Mouse (Mus musculus) adrenal gland, postnatal 25 days (tissue): Measurements from ENCODE around the gene Por. TPM values are rescaled to one million over a fixed set of nuclear protein-coding genes. Genes with fewer than 3 reads are reported as not detected.
A peak's percentile ranks its signal among the peaks of the same experiment; 100 is the strongest.

Experiments
- DNase-seq: peaks from one replicate; pipeline ENCODE4 v3.0.0; 2021; ENCODE audit warnings: mixed read lengths
- microRNA-seq, 2 experiments: library from miRNA; unstranded; fragments of <30 nt; microRNA quantifications; one replicate each; pipeline ENCODE4 v1.2.0; 2021
- total RNA-seq: library from RNA; stranded (reverse); gene quantifications from 2 replicates; pipeline ENCODE4 v1.2.3, GENCODE M21; 2021

Por gene
- total RNA-seq, 1 experiment from 2014 or later = 276 TPM

DNA sequence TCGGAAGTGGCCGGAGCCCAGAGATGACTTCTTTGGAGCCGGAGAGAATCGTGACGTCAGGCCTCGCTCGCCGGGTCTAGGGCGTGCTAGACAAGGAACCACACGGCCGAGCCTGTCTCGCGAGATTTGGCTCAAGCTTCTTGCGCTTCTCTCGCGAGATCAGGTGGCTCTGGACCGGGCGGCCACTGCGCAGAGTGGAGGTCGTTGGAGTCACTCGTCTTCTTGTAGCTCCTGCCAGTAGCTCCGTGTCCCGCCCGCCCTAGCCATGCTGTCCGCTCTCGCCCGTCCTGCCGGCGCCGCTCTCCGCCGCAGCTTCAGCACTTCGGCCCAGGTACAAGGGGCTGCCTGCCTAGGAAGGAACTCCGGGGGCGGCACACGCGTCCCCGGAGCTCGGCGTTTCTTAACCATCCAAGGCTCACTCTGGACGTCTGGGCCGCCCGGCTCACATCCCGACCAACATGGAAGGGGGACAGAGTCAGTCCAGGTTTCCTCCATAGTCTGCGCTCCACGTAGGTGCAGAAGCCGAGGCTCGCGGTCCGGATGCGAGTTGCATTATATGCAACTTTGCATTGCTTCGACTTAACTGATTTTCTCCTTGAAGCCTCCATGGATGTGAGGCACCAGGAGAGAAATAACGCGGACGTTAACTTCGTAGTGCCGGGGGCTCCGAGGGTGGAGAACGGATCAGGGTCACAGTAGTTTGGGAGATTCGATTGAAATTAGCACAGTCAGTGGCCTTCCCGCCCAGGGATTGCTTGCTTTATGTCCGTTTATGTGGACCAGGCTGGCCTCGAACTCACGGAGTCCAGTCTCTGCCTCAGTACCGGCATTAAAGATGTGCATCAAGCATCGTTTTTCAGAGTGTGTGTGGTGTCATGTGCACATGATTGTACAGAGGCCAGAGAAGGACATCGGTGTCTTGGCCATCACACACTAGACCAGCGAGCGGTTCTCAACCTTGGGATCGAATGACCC is 108.9 kb downstream of the Por start, which contains the start of gene Mdh2:
Gene Mdh2 (plus strand): TSS at position 10 of the 975 bp plus-strand sequence.
- peak; percentile 99 for DNase-seq

DNA sequence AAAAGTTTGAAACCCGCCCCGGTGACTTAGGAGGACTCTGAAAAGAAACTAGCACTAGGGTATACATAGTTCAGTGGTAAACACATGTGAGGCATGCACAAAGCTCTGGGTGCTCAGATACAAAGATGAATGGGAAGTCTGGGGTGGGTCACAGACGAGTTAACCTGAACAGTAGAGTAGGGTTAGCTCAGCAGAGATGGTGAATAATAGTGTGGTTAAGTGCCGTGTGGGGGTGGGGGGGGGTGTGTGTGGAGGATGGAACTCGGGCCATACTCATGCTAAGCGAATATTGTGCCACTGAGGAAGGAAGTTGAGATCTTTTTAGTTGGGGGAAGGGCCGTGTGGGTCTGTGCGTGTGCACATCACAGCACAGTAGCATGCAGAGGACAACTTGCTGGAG is 110.5 kb downstream of the Por start:
- no peak for DNase-seq

DNA sequence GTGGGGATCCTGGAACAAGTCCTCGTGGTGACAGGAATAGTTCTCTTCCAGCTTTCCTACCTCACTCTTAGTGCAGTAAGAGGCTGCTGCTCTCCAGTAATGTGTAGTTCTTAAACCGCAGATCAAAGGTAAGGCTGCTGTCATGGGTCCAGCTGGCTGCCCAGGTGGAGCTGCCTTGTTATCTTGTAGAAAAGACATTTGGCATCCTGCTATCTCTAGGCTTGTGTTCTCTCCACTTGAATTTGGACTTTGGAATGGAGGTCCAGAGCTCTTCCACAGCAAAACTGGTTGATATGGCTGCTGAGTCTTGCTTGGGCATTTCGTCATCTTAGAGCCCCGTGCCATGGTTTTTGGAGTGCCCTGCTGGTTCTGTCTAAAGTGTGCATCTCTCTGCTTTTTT is 113.1 kb downstream of the Por start:
- DNase-seq = no peak

Small RNA genes lying within 50 kb of the gene (microRNA-seq; reads per million reads assigned to microRNA genes)
- 0.34 to 0.71 reads per million in 2 experiments for gene Mir7034

Other genes starting within 250 kb of the Por start
- 24.3 and 27.1 TPM in 2 replicates for gene Hip1, start 124.9 kb upstream of the Por start, total RNA-seq
- not detected in 2 replicates for gene Ccl26, start 106.5 kb upstream of the Por start, total RNA-seq
- 0.61 TPM in 1 of 2 replicates, not detected in the other for gene Ccl24, start 97.0 kb upstream of the Por start, total RNA-seq
- 33.6 and 51.6 TPM in 2 replicates for gene Rhbdd2, start 37.4 kb upstream of the Por start, total RNA-seq
- gene Tmem120a, start 74.4 kb downstream of the Por start, total RNA-seq = 36.7 and 37.8 TPM in 2 replicates
- gene Styxl1, start 108.4 kb downstream of the Por start, total RNA-seq = 0.36 TPM in 1 of 2 replicates, not detected in the other
- gene Mdh2, start 108.4 kb downstream of the Por start, total RNA-seq = 408 and 463 TPM in 2 replicates
- 1.7 and 5.6 TPM in 2 replicates for gene Srrm3, start 136.9 kb downstream of the Por start, total RNA-seq
- gene Hspb1, start 217.9 kb downstream of the Por start, total RNA-seq = 80.7 and 133 TPM in 2 replicates